ENCODE assay signal across 19 mouse cellular contexts in the genomic region with DNA sequence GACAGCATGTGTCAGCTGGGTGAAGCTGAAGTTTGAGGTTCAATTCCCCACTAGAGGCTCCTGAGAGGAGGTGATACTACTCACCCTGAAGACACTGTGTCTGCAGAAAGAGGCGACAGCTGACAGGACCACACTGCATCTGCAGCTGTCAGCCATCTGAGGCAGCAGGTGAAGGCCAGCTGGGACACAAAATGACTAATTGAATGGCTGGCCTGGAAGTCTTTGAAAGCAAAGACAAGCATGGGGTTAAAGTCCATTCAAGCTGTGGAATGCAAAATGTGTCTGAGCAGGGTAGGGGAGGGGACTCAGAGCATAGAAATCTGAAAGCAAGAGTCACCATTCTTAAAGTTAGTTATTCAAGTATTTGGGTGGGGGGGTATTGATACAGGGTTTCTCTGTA. TPM values are rescaled to one million over a fixed set of nuclear protein-coding genes. Genes with fewer than 3 reads are reported as not detected.
DNase-seq lines count a peak whose midpoint lies in the region; TF ChIP-seq lines count a peak whose summit lies in the region.
"Had no signal": no experiment of that assay in that cellular context is flagged by ENCODE, and none has a peak within 500 bp of the region (broad histone marks: within the 10 kb centered on the region; RNA-seq: fewer than 3 reads in every experiment).

No protein-coding gene starts in this region.

- no peak for TF ChIP-seq POLR2A in myocyte (IDR thresholded peaks at IDR 0.05; ENCODE audit: insufficient read length, low read depth)

- H3K4me3 ChIP-seq in myocyte: no peak overlapping the region
- H3K4me3 ChIP-seq: forebrain, embryonic 12.5 days; heart, adult 2 months; kidney, embryonic 15.5 days; midbrain, embryonic 10.5 days had no signal

- peaks cover 16% of the 10 kb centered on the region for H3K27me3 ChIP-seq in myocyte (ENCODE audit: control insufficient read depth, insufficient read depth, insufficient read length)
- H3K27me3 ChIP-seq: forebrain, embryonic 12.5 days; kidney, embryonic 15.5 days had no signal

- peak; percentile 51 for DNase-seq in embryo, embryonic 10 days (ENCODE audit: low spot score)
- DNase-seq in embryo, embryonic 9.5 days (ENCODE audit: extremely low spot score): no peak
- DNase-seq in left cerebral cortex, postnatal 4 days: peak; percentile 4
- no peak for DNase-seq in left cerebral cortex, postnatal 25 days (ENCODE audit: low spot score in 2 of 2)
- peak; percentile 51 for DNase-seq in yolk sac, embryonic 10.5 days (ENCODE audit: low spot score)
- DNase-seq in gastrocnemius, postnatal 14 days: no peak
- DNase-seq in right cerebral cortex, postnatal 25 days: no peak
- DNase-seq: adrenal gland, adult 2 months; cerebellum, adult 9-10 months; heart, adult 2 months; heart, postnatal 36 days; lung, adult 18-20 months; lung, postnatal 36 days; spleen, adult 18-20 months had no signal

- H3K79me2 ChIP-seq in myocyte (ENCODE audit: control insufficient read depth, insufficient read depth): no peaks in the 10 kb centered on the region

- H3K4me2 ChIP-seq in myocyte (ENCODE audit: low read depth): no peak overlapping the region
- H3K4me2 ChIP-seq: forebrain, embryonic 12.5 days; kidney, embryonic 15.5 days had no signal

- H3ac ChIP-seq in myocyte (ENCODE audit: control insufficient read depth, insufficient read length): no peak overlapping the region

- H3K36me3 ChIP-seq in myocyte (ENCODE audit: control insufficient read depth, insufficient read depth): no peaks in the 10 kb centered on the region
- H3K36me3 ChIP-seq: forebrain, embryonic 12.5 days; kidney, embryonic 15.5 days; midbrain, embryonic 10.5 days had no signal

- intact Hi-C loops in left cerebral cortex, postnatal 4 days (cut with DNase I): no loop called here
- intact Hi-C loops in left cerebral cortex, postnatal 25 days (cut with DNase I): no loop called here
- intact Hi-C loops in gastrocnemius, postnatal 14 days (cut with DNase I; ENCODE audit: low total_unique reads): no loop called here

TF ChIP-seq in myocyte, 11 proteins besides CTCF, POLR2A, EP300 and RAD21:
- TF ChIP-seq REST (IDR thresholded peaks at IDR 0.05; ENCODE audit: insufficient read depth, insufficient read length) (no peak), CEBPB (IDR thresholded peaks at IDR 0.05; ENCODE audit: insufficient read depth, poor library complexity, severe bottlenecking) (no peak), MAX (IDR thresholded peaks at IDR 0.05; ENCODE audit: low read depth) (no peak), MYOG (IDR thresholded peaks at IDR 0.05; ENCODE audit: control insufficient read depth in 1 of 3, insufficient read depth in 1 of 3, insufficient read length in 2 of 3, low read depth in 2 of 3) (peak; percentile 85 to 100 (median 99)), USF1 (IDR thresholded peaks at IDR 0.05; ENCODE audit: low read depth) (no peak), TCF3 (IDR thresholded peaks at IDR 0.05; ENCODE audit: insufficient read length, low read depth) (peak; percentile 100), SRF (IDR thresholded peaks at IDR 0.05; ENCODE audit: control insufficient read depth, insufficient read length, low read depth) (no peak), TCF12 (IDR thresholded peaks at IDR 0.05; ENCODE audit: insufficient read depth, poor library complexity, severe bottlenecking) (peak; percentile 100), POLR2AphosphoS2 (IDR thresholded peaks at IDR 0.05; ENCODE audit: insufficient read length, low read depth) (no peak), MYOD1 (IDR thresholded peaks at IDR 0.05; ENCODE audit: control insufficient read depth in 1 of 3, insufficient read length in 2 of 3, low read depth in 2 of 3) (peak; percentile 19 to 99 (median 98)), E2F4 (IDR thresholded peaks at IDR 0.05; ENCODE audit: insufficient read depth) (no peak)

RNA-seq across cellular contexts. Expression of gene Tnfsf13b, which starts 54.7 kb away (rescaled TPM):
- total RNA-seq in left cerebral cortex, postnatal 4 days (2021): 1 to 10 TPM; 1.8 to 1.9 TPM
- total RNA-seq in left cerebral cortex, postnatal 25 days (2021): 1 to 10 TPM; 2.4 to 3.1 TPM
- polyA plus RNA-seq in myocyte (2012; fragmentation: generic; extraction: Trizol): 0.11 TPM
- under 1 TPM; 0.60 to 0.74 TPM for total RNA-seq in gastrocnemius, postnatal 14 days (2021)
- total RNA-seq: common myeloid progenitor, adult 5-6 weeks had no signal

Comparison
In these comparisons a context has a peak if more than half of its experiments do, and no peak if none do; other contexts are left out.
1. DNase-seq: peak in embryo, embryonic 10 days (single experiment), left cerebral cortex, postnatal 4 days (single experiment) and yolk sac, embryonic 10.5 days (single experiment); none in embryo, embryonic 9.5 days (single experiment), left cerebral cortex, postnatal 25 days (0 of 2), gastrocnemius, postnatal 14 days (single experiment) and right cerebral cortex, postnatal 25 days (single experiment).